Mouse (Mus musculus) frontal cortex, postnatal 10 days (tissue): ENCODE measurements at regions not wholly inside any gene's neighbourhood (a gene's known extent, or its start where the extent isn't known, plus 50 kb on each side); places are given as distances from the start of the nearest gene placed in this dataset.

Experiments
- DNase-seq, 2 experiments: peaks; one replicate each; pipeline ENCODE4 v3.0.0; 2022; ENCODE audit warnings: low spot score in 2 of 2, mixed read lengths in 1 of 2

- no peak for DNase-seq
Observed at GRCm38 (mm10) chr13:79453227-79453626, 1253.7 kb upstream of the Nr2f1 start.

- DNase-seq, result no peak
Observed at GRCm38 (mm10) chr13:79443113-79443512, 1243.6 kb upstream of the Nr2f1 start.

- no peak for DNase-seq
Observed at GRCm38 (mm10) chr13:79442701-79443100, 1243.1 kb upstream of the Nr2f1 start.

DNA sequence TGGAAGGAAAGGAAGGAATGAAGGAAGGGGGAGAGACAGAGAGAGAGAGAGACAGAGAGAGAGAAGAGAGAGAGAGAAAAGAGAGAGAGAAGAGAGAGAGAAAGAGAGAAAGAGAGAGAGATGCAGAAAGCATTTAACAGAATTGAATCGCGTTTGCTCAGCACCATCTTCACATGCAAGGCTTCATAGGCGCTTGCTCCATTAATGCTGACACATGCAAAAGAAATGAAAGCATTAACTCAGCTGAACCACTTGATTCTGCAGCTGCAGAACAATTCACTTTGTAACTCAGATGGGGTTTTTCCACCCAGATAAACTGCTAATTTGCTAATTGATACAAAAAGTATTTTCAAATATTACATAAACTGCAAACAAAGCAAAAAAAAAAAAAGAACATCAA is 1231.9 kb upstream of the Nr2f1 start:
- no peak for DNase-seq

- no peak for DNase-seq
Observed at GRCm38 (mm10) chr13:79430987-79431386, 1231.4 kb upstream of the Nr2f1 start.

- DNase-seq, result no peak
Observed at GRCm38 (mm10) chr13:79430562-79430961, 1231.0 kb upstream of the Nr2f1 start.

- DNase-seq, result no peak
Observed at GRCm38 (mm10) chr13:79417841-79418240, 1218.3 kb upstream of the Nr2f1 start.

DNA sequence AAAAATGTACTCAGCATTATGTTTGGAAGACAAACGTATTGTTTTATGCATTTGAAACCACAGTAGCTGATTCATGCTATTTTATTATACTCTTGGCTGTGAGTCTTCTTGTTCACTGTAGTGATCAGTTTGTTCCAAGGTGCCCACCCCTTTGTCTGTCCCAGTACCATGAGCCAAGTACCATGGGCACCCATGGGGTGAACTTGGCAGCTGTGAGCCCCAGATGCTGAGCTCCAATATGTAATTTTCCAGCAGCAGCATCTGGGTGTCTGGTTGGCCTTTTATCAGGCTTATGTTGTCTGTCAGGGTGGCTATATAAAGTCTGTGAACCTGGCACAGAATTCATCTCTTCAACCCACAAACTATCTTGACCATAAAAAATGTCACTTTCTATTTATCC is 1200.5 kb upstream of the Nr2f1 start:
- DNase-seq, result no peak

- no peak for DNase-seq
Observed at GRCm38 (mm10) chr13:79393938-79394337, 1194.4 kb upstream of the Nr2f1 start.

DNA sequence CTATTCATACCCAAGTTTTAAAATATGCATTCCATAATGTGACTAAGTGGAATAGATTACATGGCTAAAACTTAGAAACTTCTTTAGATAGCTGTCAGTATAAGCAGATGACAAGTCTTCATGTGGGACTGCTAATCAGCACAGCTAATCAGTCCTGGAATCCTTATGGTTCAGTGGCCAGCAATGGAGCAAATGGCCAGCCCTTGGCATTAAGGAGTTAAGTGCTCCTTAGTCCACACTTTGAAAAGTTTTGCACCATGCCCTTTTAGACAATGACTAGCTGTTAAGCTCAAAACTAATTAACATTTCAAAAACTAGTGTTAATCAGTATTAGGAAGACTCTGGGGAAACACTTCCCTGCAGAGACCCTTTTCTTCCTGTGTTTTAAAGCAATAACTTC is 1188.4 kb upstream of the Nr2f1 start:
- DNase-seq, result no peak

DNA sequence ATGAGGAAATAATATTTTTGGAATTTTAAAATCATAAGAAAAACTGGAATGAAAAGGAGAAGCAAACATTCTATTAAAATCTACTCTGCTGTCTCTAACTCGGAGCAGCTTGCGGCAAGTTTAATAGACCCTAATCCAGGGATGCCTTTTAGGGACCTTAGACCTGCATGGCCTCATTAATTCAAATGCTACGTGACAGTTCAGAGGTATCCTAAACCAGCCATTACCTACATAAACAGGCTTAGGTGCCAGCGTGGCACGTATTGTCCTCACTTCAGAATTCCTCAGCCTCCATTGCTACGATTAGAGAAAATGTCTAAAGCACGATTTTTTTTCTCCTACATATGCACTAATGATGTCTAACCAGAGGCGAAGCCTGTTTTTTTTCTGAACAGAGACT is 1141.9 kb upstream of the Nr2f1 start:
- no peak for DNase-seq

- no peak for DNase-seq
Observed at GRCm38 (mm10) chr13:79340459-79340858, 1140.9 kb upstream of the Nr2f1 start.

- no peak for DNase-seq
Observed at GRCm38 (mm10) chr13:79339793-79340192, 1140.2 kb upstream of the Nr2f1 start.

DNA sequence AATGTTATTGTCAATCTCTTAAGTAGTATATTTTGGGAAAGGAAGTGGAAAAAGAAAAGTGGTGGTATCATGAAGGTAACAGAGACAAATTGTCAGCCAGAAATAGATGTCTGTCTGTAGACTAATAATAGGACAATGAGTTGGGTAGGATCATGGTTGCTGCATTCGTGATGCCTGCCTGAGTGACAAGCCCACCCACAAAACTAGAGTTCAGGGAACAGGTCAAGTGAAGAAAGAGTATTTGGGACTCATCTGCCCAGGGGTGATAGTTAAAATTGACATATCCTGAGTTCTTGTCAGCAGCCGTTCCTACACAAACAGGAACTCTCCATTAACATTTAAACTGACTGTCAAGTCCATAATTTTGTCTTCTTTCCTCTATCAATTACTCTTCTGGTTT is 1120.6 kb upstream of the Nr2f1 start:
- DNase-seq, result no peak

DNA sequence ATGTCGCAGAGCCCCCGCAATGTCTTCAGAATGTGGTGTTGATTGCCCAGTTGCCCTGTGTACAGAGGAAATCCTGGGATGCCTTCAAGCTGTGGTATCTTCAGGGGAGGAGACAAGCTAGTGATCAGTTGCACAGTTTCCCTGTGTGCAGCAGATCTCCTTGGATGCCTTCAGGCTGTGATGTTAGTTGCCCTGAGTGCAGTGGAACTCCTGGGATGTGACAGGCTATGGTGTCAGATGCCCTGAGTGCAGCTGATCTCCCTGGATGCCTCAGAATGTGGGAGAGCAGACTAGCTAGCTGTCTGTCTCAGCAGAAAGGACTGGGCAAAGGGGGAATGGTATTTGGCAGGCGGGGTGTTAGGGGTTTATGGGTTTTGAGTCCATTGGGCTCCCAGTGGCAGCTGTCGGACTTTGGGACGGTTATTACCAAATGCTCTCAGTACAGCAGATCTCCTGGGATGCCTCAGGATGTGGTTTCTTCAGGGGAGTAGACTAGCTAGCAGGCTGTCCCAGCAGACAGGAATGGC is 1110.1 kb upstream of the Nr2f1 start:
- DNase-seq, result no peak

GRCm38 (mm10) chr13:79297225-79297710 is 1097.7 kb upstream of the Nr2f1 start:
- DNase-seq, result no peak

DNA sequence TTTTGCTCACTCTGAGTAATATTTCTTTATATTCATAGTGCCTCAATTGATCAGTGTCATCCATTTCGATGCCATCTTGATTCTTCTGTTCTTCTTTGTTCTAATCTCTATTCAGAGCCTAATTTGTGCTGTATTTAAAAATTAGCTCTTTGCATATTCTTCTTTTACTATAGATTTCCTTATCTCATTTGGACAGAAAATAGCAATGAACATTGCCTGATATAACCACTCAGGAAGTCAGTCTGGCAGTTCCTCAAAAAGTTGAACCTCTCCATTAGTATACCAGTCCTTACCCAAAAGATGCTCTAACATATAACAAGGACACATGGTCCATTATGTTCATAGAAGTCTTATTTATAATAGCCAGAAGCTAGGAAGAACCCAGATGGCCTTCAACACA is 1088.5 kb upstream of the Nr2f1 start:
- no peak for DNase-seq

GRCm38 (mm10) chr13:79286181-79286580 is 1086.6 kb upstream of the Nr2f1 start:
- no peak for DNase-seq

DNA sequence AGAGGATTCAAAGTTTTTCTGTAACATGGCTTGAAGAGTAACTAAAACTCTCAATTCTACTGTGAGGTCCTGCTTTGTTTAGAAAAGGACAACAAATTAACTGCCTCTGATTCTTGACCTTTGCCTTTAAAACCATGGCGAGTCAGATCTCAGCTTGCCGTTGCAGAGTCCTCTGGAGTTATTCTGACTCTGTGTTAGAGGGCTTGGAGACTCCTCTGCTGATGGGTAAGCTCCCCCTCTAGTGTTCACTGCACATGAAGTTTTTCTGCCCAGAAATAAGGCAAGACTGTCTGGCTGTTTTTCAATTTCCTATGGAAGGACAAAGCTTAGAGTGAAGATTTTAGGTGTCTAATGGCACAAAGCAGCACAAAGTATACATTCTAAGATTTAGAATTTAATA is 1085.9 kb upstream of the Nr2f1 start:
- peak in 1 of 2 experiments; percentile 10 for DNase-seq

- no peak for DNase-seq
Observed at GRCm38 (mm10) chr13:79277714-79278113, 1078.2 kb upstream of the Nr2f1 start.

GRCm38 (mm10) chr13:79277313-79277712 is 1077.8 kb upstream of the Nr2f1 start:
- no peak for DNase-seq

GRCm38 (mm10) chr13:79255362-79255761 is 1055.8 kb upstream of the Nr2f1 start:
- DNase-seq, result no peak

DNA sequence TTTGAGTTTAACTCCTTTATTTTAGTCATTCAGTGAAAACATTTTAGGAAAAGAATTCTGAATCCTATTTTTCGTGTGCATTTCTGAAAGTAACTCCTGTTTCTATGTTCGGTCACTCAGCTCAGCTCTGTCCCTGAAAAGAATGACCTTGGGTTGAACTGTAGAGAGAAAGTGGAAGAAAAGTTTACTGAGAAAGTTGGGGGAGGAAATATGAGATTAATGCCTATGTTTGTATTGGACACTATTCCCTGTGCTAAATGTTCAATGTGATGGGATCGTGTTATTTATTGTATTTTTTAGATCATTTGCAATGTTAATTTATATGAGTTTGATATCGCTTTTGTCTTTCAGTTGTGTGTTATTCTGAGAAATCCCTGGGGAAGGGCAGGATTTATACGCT is 1052.8 kb upstream of the Nr2f1 start:
- DNase-seq, result no peak

- DNase-seq, result no peak
Observed at GRCm38 (mm10) chr13:79251269-79251668, 1051.7 kb upstream of the Nr2f1 start.
